Mouse (Mus musculus): ENCODE results near the gene Ahctf1.
"Not testable (repeated sequence)": the region's sequence is repeated elsewhere in the genome, so short reads cannot be mapped to it uniquely, and the experiment has no call there.

Gene Ahctf1

GRCm38 (mm10) chr1:179804140-179804881 is 831 bp upstream of the Ahctf1 start:
- DNase-seq (ENCODE audit: low spot score), result no peak

GRCm38 (mm10) chr1:179802610-179803512 is 619 bp downstream of the Ahctf1 start, which contains the start of gene Gm10518:
Gm10518 (plus strand) TSS chr1:179803376.
- peak; percentile 14 for DNase-seq (ENCODE audit: low spot score)

GRCm38 (mm10) chr1:179798794-179799193 is 4.7 kb downstream of the Ahctf1 start:
- DNase-seq (ENCODE audit: low spot score), result no peak

- DNase-seq (ENCODE audit: low spot score), result no peak
Observed at GRCm38 (mm10) chr1:179787281-179787680, 16.2 kb downstream of the Ahctf1 start.

- DNase-seq (ENCODE audit: low spot score), result no peak
Observed at GRCm38 (mm10) chr1:179785502-179785901, 18.0 kb downstream of the Ahctf1 start.

GRCm38 (mm10) chr1:179784098-179784497 is 19.4 kb downstream of the Ahctf1 start:
- DNase-seq (ENCODE audit: low spot score), result no peak

GRCm38 (mm10) chr1:179776831-179777230 is 26.6 kb downstream of the Ahctf1 start:
- DNase-seq (ENCODE audit: low spot score), result no peak

- DNase-seq (ENCODE audit: low spot score), result no peak
Observed at GRCm38 (mm10) chr1:179760553-179760952, 42.9 kb downstream of the Ahctf1 start.

GRCm38 (mm10) chr1:179760086-179760485 is 43.4 kb downstream of the Ahctf1 start:
- no peak for DNase-seq (ENCODE audit: low spot score)

- no peak for DNase-seq (ENCODE audit: low spot score)
Observed at GRCm38 (mm10) chr1:179756477-179756876, 47.0 kb downstream of the Ahctf1 start.

- DNase-seq (ENCODE audit: low spot score), result no peak
Observed at GRCm38 (mm10) chr1:179753006-179753405, 50.5 kb downstream of the Ahctf1 start.

- DNase-seq (ENCODE audit: low spot score), result no peak
Observed at GRCm38 (mm10) chr1:179752276-179752675, 51.2 kb downstream of the Ahctf1 start.

- DNase-seq (ENCODE audit: low spot score), result no peak
Observed at GRCm38 (mm10) chr1:179745171-179745570, 58.3 kb downstream of the Ahctf1 start, which contains the start of gene Kif28. Kif28 (minus strand) TSS chr1:179745271.

GRCm38 (mm10) chr1:179743593-179744193 is 59.8 kb downstream of the Ahctf1 start:
- no peak for DNase-seq (ENCODE audit: low spot score)

GRCm38 (mm10) chr1:179736483-179736882 is 67.0 kb downstream of the Ahctf1 start:
- no peak for DNase-seq (ENCODE audit: low spot score)

GRCm38 (mm10) chr1:179734500-179735474 is 68.7 kb downstream of the Ahctf1 start:
- peak; percentile 18 for DNase-seq (ENCODE audit: low spot score)

- DNase-seq (ENCODE audit: low spot score), result no peak
Observed at GRCm38 (mm10) chr1:179731391-179731790, 72.1 kb downstream of the Ahctf1 start.

GRCm38 (mm10) chr1:179728661-179729060 is 74.8 kb downstream of the Ahctf1 start:
- no peak for DNase-seq (ENCODE audit: low spot score)

- DNase-seq (ENCODE audit: low spot score), result no peak
Observed at GRCm38 (mm10) chr1:179722811-179723469, 80.5 kb downstream of the Ahctf1 start.

- DNase-seq (ENCODE audit: low spot score), result no peak
Observed at GRCm38 (mm10) chr1:179715786-179716185, 87.7 kb downstream of the Ahctf1 start.

- not testable (repeated sequence) for DNase-seq (ENCODE audit: low spot score)
Observed at GRCm38 (mm10) chr1:179715289-179715688, 88.2 kb downstream of the Ahctf1 start.

All from urinary bladder, postnatal 10 days (tissue).